Mouse (Mus musculus): ENCODE measurements around the gene Mrpl54. TPM values are rescaled to one million over a fixed set of nuclear protein-coding genes. Genes with fewer than 3 reads are reported as not detected.

The Mrpl54 gene
- total and polyA plus RNA-seq, 3 experiments = 137 to 421 (median 157) TPM

GRCm38 (mm10) chr10:81285694-81286450 lies 19.1 kb upstream of the Mrpl54 start:
- Histone ChIP-seq H3K9ac (ENCODE audit: control insufficient read depth, low read depth, low read length, poor library complexity, severe bottlenecking) (peak overlapping the region; percentile 78), H3K9me3 (replicated peaks; ENCODE audit: insufficient read depth, low read length) (no peaks in the 10 kb centered on the region), H3K36me3 (ENCODE audit: control insufficient read depth in 1 of 2, insufficient read depth in 2 of 2, low read length in 2 of 2) (peaks cover 0 to 7% of the 10 kb centered on the region in 2 experiments; a peak in 2 of 4 replicates), H3K27ac (ENCODE audit: control insufficient read depth, low read depth, low read length) (peak overlapping the region; percentile 35), H3K4me1 (ENCODE audit: control insufficient read depth in 1 of 2, insufficient read depth in 2 of 2, low read length in 2 of 2) (peaks cover 2 to 10% of the 10 kb centered on the region in 2 experiments; a peak in 3 of 4 replicates), H3K4me3 (ENCODE audit: control insufficient read depth in 1 of 2, insufficient read depth in 1 of 2, low read depth in 2 of 2, low read length in 2 of 2) (peak overlapping the region; percentile 48 to 85), H3K27me3 (ENCODE audit: control insufficient read depth in 1 of 2, insufficient read depth in 2 of 2, low read length in 2 of 2) (no peaks in the 10 kb centered on the region), H3K79me2 (ENCODE audit: control insufficient read depth, insufficient read depth, low read length, poor library complexity) (no peaks in the 10 kb centered on the region)
- DNase-seq (ENCODE audit: low read depth, low spot score) = peak; percentile 93
- TF ChIP-seq CHD2 (IDR thresholded peaks at IDR 0.05; ENCODE audit: low read length) (no peak), E2F4 (IDR thresholded peaks at IDR 0.05; ENCODE audit: borderline replicate concordance, low read depth, low read length) (no peak), ELF1 (IDR thresholded peaks at IDR 0.05; ENCODE audit: low read depth, low read length) (peak; percentile 76), MYB (IDR thresholded peaks at IDR 0.05; ENCODE audit: low read depth, low read length) (no peak), POLR2AphosphoS2 (IDR thresholded peaks at IDR 0.05; ENCODE audit: low read length) (no peak), TCF12 (IDR thresholded peaks at IDR 0.05; ENCODE audit: low read depth, low read length) (peak; percentile 61; the same call in 1 of the 2 replicates), CTCF (IDR thresholded peaks at IDR 0.05 in 2 of 3, conservative IDR thresholded peaks at IDR 0.05 in 1 of 3; ENCODE audit: control insufficient read depth in 1 of 3, insufficient read depth in 1 of 3, low read depth in 2 of 3, low read length in 3 of 3, poor library complexity in 1 of 3, severe bottlenecking in 1 of 3) (peak in 1 of 3 experiments; percentile 3; a peak in 1 of 6 replicates), RAD21 (IDR thresholded peaks at IDR 0.05; ENCODE audit: low read depth, low read length) (no peak), ZMIZ1 (IDR thresholded peaks at IDR 0.05; ENCODE audit: low read depth, low read length) (no peak), POLR2A (IDR thresholded peaks at IDR 0.05; ENCODE audit: control insufficient read depth in 1 of 2, insufficient read depth in 1 of 2, low read depth in 1 of 2, low read length in 2 of 2, poor library complexity in 1 of 2) (peak in 1 of 2 experiments; percentile 41; a peak in 1 of 4 replicates), ZC3H11A (IDR thresholded peaks at IDR 0.05; ENCODE audit: low read depth, low read length) (no peak), EP300 (IDR thresholded peaks at IDR 0.05; ENCODE audit: low read depth in 1 of 2, low read length in 2 of 2) (0 out of 4 replicates have a peak, but pooled peaks of 1 of the 2 experiments have one; percentile 19), ZNF384 (IDR thresholded peaks at IDR 0.05; ENCODE audit: low read depth, low read length) (peak; percentile 71), MXI1 (IDR thresholded peaks at IDR 0.05; ENCODE audit: low read depth, low read length) (peak; percentile 56), NELFE (IDR thresholded peaks at IDR 0.05; ENCODE audit: low read depth, low read length) (peak; percentile 32; the same call in 1 of the 2 replicates), JUND (IDR thresholded peaks at IDR 0.05; ENCODE audit: low read depth, low read length) (no peak), KAT2A (conservative IDR thresholded peaks at IDR 0.05; ENCODE audit: low read depth, low read length) (no peak), ZKSCAN1 (IDR thresholded peaks at IDR 0.05; ENCODE audit: low read depth, low read length) (no peak), MYC (IDR thresholded peaks at IDR 0.05; ENCODE audit: low read depth, low read length) (no peak), TAL1 (IDR thresholded peaks at IDR 0.05; ENCODE audit: low read length) (no peak), RCOR1 (IDR thresholded peaks at IDR 0.05; ENCODE audit: low read depth, low read length) (0 out of 2 replicates have a peak, but pooled peaks have one; percentile 7), POLR2AphosphoS5 (IDR thresholded peaks at IDR 0.05; ENCODE audit: borderline replicate concordance, low read depth, low read length) (no peak), MAX (IDR thresholded peaks at IDR 0.05; ENCODE audit: low read length) (no peak), NRF1 (IDR thresholded peaks at IDR 0.05; ENCODE audit: insufficient read depth, low read depth, low read length, poor library complexity, severe bottlenecking) (0 out of 2 replicates have a peak, but pooled peaks have one; percentile 18), TBP (IDR thresholded peaks at IDR 0.05; ENCODE audit: low read depth, low read length) (no peak), MAZ (IDR thresholded peaks at IDR 0.05; ENCODE audit: low read depth, low read length) (peak; percentile 83), ETS1 (IDR thresholded peaks at IDR 0.05; ENCODE audit: low read depth, low read length) (peak; percentile 62; the same call in 1 of the 2 replicates), UBTF (IDR thresholded peaks at IDR 0.05; ENCODE audit: borderline replicate concordance, insufficient read depth, low read depth, low read length) (peak; percentile 72; the same call in 1 of the 2 replicates), MEF2A (IDR thresholded peaks at IDR 0.05; ENCODE audit: extremely low read depth, insufficient replicate concordance, low read depth, low read length, poor library complexity, severe bottlenecking) (no peak), SIN3A (IDR thresholded peaks at IDR 0.05; ENCODE audit: low read length) (peak; percentile 99), HCFC1 (IDR thresholded peaks at IDR 0.05; ENCODE audit: low read depth, low read length) (peak; percentile 84), USF1 (IDR thresholded peaks at IDR 0.05; ENCODE audit: low read depth, low read length) (0 out of 2 replicates have a peak, but pooled peaks have one; percentile 41), GATA1 (IDR thresholded peaks at IDR 0.05; ENCODE audit: low read depth, low read length) (no peak)

Measured in MEL (cell line).